Mouse (Mus musculus): ENCODE results near the gene Enc1.
A peak's percentile ranks its signal among the peaks of the same experiment; 100 is the strongest.
"Not testable (repeated sequence)": the region's sequence is repeated elsewhere in the genome, so short reads cannot be mapped to it uniquely, and the experiment has no call there.

Enc1 gene

DNA sequence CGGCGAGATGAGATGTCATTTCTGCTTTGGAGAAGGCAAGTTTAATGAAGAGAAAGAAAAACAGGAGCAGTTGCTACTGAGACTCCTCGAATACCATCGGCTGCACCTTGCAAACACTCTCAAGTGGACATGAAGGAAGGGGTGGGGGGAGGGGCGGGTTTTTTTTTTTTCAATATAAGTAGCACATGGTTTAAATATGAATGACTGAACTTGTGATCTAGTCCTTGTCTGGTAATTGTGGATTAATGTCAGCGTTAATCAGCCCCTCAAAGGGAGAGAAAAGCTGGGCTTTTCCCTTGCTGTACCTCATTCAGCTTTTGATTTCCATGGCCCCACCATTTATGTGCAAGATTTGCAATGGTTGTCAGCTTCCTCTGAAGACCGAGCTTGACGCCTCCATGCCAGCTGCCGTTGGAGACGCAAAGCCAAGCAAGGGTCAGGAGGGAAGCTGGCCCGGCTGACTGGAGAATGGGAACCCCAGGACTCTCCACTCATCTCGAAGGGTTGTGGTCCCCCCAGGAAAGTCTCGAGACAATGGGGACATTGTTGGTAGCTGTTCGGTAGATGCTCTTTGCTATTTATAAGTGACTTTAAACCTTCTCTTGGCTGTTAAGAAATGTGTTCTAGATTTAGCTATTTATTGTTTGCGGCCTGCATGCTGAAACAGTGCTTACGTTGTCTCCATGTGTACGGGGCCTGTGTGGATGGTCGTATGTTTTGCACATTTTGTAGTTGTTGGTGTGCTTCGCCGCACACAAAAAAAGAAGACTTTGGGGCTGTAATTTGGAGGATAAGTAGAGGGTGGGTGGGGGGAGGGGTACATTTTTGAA lies 9.9 kb downstream of the Enc1 start:
- no peak for DNase-seq (ENCODE audit: inconsistent ontology term)

DNA sequence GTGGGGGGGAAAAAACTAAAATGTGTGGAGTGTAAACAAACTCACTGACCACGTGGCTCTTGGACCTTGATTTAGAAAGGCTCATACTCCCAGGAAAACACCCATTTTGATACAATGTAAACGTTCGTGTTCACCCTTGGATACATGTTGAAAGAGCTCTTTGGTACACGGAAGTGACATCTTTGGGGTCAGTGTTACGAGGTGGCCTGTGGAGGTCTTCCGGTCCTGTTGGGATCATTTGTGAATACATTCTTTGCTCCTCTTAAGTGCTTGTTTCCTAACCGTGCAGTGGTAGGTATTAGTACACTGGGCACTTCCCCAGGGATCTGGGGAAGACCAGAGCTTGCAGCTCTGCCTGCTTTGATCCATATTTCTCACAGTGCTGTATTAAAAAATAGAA lies 10.8 kb downstream of the Enc1 start:
- no peak for DNase-seq (ENCODE audit: inconsistent ontology term)

DNA sequence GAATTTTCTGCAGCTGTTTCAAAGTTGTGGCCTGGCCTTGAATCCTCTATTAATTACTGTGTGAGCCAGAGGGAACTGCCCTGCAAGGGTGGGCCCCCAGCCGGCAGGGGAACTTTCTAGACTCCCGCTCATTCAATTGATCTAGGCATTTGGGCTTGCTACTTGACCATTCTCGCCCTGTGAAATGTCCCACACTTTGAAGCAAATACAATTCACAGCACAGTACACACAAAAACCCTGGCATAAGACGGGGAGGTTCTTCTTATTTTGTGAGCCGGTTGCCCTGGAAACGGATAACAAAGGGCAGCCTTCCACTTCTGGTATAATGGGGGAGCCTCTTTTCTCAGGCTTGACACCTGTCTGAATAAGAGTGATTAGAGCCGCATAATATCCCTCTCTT lies 11.6 kb downstream of the Enc1 start:
- no peak for DNase-seq (ENCODE audit: inconsistent ontology term)

DNA sequence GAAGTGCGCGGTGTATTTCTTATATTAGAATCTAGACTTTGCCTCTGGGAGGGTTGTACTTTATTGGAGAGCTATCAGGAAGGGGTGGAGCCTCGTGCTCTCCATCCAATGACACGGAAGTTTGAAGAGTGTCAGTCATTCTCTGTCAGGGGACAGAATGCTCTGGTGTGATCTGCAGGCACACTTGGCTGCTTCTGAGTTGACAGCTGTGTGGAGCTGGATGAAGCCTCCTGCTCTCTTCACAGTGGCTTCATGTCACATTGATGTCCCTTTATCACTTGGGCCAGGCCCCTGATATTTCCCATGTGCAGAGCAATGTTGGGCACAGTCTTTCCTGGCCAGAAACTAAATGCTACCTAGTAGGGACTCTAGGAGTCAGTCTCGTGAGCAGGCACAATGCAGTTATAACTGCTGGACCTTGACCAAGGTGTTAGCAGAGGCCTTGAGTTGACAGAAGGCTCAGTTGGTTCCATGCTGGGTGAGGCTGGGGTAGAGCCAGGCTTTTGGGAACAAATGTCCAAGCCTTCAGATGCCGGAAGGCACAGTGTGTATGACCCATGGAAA lies 12.6 kb downstream of the Enc1 start:
- DNase-seq (ENCODE audit: inconsistent ontology term) = no peak

DNA sequence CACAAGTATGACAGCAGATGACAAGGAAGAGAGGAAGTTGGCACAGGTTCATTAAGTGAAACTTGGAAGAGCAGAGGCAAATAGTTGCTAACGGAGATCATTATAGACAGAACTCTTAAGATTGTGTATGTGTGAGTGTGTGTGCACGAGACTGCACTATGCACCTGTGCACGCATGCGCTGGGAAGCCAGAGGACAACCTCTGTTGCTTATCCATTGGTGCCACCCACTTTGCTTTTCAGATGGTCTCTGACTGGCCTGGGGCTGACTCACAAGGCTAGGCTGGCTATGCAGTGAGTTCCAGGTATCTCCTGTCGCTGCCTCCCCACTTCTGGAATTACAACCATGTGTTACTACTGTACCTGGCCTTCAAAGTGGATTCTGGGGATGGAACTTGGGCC lies 13.1 kb downstream of the Enc1 start:
- DNase-seq (ENCODE audit: inconsistent ontology term) = no peak

DNA sequence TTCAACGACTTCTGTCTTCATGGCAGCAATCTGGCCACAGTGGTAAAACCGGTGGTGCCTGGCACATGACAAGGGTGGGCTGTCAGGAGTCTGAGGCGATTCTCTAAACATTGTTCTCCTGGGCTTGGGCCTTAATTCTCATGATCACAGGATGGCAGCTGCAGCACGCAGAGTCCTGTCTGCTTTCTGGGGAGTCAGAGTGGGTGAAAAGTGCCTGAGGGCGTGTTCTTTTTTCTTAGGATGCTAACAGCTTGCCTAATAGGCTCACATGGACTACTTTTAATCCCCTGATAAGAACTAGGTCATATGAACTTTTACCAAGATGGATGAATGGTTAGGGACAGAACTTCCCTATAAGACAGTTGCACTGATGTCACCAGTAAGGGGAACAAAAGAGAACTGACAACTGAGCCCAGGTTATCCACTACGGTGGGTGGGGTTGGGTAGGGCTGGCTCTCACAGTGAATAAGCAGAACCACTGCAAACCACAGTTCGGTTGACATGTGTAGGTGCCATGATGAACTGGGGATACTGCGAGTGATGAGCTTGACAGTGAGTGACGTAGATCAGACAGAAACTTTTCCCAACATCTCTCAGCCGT lies 13.8 kb downstream of the Enc1 start:
- DNase-seq (ENCODE audit: inconsistent ontology term) = no peak

DNA sequence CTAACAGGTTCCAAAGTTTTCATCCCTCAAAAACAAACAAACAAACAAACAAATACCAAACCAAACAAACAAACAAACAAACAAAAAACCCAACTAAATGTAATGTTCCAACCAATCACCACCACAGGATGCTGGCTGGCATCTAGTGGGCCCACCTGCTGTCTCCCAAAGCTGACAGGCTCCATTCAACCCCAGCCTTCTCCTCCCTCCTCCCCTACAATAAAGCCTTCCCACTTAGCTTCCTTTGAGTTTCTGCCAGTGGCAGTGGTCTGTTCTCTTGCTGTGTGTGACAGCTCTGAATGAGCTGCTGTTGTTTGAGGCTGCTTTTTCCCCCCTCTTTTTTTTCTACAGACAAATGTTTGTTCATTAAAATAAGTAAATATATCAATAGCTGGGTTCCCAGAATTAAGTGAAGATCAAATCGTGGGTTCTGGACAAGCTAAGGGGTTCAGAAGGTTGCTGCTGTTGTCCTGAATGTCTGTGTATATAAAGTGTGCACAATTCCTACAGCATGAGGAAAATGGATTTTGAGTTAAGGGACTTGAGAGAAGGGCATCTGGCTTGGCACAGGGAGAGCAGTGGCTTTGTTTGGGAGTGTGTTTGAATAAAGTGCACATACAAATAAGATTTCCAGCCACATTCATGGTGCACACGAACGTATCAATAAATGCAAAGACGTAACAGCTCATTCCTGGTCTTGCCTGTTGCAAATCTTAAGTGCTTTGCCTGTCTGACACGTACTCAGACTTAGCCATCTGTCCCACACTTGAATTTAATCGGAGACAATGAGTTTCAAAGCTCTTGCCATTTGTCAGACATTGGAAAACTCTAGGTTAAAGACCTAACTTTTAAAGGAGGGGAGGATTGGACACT lies 15.3 kb downstream of the Enc1 start:
- DNase-seq (ENCODE audit: inconsistent ontology term) = no peak

DNA sequence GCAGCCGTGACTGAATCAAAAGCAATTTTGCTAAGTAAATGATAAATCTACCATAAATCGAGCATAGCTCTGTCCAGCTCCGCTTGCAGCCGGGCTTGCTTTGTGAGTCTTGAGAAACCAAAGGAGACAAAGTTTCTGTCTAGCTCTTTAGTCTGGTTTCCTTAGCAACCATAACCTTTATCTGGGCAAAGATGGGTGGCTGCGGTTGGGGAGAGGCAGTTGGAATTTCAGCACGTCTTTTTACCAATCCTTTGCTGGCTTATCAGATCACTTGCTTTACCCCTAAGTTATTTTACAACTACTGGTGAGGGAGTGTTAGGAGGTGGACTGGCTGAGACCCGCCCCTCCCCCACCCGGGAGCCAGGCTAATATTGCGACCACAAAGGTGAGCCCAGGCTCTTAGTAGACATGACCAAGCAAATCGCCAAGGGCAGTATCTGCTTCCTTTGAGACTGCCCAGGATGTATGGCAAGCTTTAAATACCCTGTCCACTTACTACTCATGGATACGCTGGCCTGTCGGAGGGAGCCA lies 16.0 kb downstream of the Enc1 start:
- no peak for DNase-seq (ENCODE audit: inconsistent ontology term)

DNA sequence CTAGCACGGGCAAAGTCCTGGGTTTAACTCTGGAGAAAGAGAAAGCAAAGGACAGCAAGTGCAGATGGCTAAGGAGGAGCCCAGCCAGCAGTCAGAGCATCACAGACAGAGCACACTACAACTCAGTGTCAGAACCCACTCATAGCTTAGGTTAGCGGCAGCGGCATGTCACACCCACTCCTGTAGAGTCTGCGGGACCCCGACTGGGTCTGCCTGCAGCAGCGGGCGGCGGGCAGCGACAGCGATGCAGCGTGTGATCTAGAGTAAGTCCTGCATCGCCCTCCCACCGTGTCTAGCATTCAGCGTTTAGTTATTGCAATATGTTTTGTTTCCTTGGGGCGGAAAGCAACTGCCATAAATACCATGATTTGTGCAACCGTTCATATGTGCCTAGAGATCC lies 18.4 kb downstream of the Enc1 start:
- DNase-seq (ENCODE audit: inconsistent ontology term) = no peak

DNA sequence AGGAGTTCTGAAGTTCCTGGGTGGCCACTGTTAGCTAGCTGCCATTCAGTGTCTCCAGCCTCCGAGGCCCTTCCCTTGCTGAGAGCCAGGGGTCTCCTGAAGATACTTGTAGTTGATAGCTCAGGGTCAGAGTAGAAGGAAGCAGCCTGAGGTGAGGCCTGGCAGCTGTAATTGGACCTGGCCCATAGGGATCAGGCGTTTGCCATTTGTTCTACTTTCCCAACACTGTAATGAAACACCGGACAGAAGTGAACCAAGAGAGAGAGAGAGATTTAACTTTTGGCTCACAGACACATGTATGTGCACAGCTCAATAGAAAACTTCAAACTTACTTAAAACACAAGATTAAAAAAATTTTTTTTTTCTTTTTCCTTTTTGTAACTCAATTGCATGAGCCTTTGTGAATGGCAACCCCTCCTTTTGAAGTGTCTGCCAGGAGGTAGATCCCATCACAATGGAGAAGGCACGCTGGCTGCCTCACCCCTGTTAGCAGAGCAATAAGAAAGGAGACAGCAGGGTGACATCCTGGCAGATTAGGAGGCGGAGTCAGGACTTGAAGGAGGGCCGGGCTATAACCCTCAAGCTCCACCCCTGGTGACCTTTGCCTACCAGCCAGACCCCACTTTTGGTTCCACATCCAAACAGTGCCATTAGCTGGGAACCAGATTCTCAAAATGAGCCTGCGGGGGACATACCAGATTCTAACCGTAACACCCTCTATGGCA lies 19.7 kb downstream of the Enc1 start:
- DNase-seq (ENCODE audit: inconsistent ontology term) = no peak

DNA sequence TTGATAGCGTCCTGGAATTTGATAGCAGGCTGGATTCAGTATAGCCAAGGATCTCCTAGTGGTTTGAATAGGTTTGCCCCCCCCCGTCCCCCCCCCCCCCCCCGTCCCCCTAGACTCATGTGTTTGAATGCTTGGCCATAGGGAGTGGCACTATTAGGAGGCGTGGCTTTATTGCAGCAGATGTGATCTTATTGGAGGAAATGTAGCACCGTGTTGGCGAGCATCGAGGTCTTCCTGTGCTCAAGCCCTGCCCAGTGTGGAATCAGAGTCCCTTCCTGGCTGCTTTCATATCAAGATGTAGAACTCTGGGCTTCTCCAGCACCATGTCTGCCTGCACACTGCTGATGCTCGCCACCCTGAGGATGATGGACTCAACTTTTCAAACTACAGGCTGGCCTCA lies 20.6 kb downstream of the Enc1 start:
- no peak for DNase-seq (ENCODE audit: inconsistent ontology term)

DNA sequence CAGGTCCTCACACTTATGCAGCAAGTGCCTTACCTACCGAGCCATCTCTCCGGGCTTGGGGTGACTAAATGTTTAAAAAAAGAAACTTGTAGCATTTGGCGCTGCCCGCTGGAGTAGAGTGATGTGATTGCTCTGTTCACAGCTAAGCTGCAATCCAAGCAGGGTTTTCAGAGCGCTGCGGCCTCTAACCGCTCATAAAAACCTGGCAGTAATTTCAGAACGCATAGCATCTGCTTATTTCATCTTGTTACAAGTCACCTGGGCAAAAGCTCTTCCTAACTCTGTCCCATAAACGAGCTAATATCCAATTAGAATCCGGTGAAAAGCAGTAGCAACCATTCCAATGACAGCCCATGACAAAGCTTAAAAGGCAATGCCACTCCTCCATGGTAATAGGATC lies 21.8 kb downstream of the Enc1 start:
- no peak for DNase-seq (ENCODE audit: inconsistent ontology term)

DNA sequence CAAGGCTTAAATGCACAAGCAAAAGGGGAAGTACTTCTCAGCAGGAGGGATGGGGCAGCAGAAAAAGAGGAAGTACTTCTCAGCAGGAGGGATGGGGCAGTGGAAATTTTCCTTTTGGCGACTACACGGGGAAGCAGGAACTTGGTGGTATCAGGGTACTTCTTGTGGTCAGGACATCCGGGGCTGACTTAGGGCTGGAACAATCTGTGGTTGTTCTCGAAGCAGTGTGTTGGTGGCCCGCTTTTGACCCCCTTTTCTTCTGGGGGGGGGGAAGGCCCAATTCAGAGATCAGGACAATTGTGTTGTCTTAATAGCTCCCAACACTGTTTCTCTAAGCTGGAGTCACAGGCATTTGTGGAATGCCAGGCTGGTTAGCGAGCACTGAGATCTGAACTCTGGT lies 24.6 kb downstream of the Enc1 start:
- not testable (repeated sequence) for DNase-seq (ENCODE audit: inconsistent ontology term)

DNA sequence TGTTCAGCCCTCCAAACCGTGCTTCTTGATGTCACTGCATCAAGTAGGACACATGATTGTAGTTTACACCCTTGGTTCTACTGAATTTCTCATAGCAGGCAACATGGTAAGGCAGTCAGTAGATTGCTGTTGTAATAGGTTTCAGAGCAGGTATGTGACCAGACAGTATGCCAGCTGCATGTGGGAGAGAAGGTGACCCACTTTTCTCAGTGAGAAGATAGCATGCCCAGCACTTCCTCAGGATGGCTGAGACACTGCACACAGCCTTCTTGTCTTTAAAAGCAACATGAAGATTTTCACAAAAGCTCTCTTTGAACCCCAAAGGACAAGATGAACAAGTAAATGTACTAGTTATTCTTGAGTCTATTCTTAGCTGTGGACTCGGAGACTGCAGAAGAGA lies 29.8 kb downstream of the Enc1 start:
- no peak for DNase-seq (ENCODE audit: inconsistent ontology term)

DNA sequence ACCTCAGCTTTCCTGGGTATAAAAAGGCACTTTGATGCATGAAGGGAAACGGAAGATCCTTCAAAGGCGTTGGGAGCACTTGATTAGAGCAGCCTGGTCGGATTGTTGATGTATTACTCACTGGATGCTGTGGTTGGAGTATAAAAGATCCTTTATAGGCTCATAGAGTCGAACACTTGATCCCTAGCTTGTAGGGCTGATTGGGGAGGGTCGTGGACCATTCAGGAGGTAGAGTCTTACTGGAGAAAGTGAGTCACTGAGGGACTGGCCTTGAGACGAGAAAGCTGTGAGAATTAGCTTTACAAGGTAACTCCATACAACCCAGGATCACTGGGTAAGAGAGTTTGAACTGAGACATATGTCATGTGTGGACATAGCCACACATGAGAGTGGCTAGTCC lies 30.7 kb downstream of the Enc1 start:
- DNase-seq (ENCODE audit: inconsistent ontology term) = peak; percentile 45

DNA sequence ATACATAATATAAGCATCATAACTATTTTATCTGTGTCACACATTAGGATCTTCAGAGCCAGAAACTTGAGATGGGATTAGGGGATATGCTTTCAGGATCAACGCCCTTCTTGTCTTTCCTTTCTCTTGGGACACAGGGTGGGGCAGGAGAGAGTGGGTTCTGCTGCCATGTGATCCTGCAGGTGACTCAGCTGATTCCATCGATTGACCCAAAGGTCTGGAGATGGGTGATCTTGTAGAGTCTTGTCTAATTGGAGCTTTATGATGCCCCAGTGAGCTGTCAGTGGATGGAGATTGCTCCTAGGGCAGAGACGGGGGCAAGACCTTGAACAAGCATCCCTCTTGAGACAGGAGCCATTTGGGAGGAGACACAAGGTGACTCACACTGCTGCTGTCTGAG lies 33.9 kb downstream of the Enc1 start:
- no peak for DNase-seq (ENCODE audit: inconsistent ontology term)

DNA sequence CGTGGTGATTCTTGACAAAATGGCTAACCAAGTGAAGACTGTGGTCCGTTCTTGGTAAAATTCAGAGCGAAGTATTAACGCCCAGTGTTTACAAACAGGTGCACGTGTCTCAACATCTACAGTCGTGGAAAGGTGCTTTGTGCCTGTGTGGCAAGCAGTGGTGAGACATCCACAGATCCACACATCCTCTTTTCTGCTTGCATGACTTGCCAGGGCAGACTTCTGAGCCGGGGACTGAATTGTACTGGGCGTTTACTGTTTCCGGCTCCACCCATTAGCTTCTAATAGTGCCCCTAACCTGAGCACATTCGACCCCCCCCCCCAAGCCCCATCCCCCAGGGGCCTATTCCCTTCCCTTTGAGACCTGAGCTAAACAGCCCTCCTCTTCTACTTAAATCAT lies 34.6 kb downstream of the Enc1 start:
- no peak for DNase-seq (ENCODE audit: inconsistent ontology term)

DNA sequence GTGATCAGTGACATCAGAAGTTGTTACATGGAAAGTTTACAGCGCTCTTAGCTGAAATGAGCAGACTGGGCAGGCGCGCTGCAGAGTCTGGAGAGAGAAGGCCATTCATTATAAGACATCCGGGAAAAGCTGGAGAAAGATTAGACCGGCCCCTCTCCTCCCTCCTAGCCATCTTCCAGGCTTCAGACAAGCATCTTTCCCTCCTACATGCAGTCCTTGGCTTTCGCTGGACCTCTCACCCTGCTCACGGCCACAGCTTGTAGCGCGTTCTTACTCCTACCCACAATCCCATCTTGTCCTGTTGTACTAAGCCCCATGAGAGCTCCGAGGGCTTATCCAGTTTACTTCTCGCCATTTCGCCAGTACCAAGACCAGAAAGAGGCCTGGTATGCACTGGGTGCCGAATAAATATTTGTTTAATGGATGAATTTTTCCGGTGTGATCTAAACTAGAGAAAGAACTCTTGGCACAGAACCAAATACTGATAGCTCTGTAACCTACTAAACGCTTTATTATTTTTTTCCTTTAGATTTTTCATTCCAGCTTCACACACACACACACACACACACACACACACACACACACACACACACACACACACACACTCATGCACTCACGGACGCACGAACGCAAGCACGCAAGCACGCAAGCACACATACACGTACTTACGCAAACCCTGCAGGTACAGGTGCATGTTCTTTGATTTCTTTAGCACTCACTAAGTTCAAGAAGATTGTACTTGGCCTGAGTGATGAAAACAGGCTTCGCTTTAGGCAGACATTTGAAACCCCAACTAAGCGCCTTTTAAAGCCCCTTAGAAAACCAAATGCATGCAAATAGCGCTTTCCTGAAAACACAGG lies 41.4 kb downstream of the Enc1 start:
- no peak for DNase-seq (ENCODE audit: inconsistent ontology term)

DNA sequence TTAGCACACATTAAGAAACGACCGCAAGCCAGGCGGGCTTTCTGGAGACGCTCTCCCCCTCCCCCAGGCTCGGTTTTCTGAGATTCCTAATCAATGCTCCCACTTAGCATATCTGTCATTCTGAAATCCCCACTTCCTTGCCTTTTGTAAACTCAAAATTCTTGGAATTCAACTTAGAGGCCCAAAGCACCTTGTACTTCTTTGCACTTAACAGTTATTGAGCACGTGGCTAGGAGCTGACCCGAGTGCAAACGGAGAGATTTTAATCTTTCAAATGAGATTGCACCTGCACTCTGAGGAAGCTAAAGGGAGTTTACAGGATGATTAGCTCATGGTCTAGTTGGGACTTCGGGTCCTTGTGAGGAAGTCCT lies 42.0 kb downstream of the Enc1 start:
- DNase-seq (ENCODE audit: inconsistent ontology term) = no peak

DNA sequence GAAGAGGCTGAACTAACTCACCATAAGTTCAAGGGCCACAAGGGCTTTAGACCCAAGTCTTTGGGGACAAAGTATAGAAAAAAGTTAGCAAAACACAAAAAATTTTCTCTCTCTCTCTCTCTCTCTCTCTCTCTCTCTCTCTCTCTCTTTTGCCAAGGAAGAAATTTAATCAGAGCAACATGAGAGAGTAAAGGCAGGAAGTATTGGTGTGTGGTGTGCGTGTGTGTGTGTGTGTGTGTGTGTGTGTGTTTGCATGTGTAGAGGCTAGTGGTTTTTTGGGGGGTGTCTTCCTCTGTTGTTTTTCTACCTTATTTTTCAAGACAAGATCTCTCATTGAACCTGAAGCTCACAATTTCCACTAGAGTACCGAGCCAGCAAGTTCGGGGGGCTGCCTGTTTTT lies 46.1 kb downstream of the Enc1 start:
- DNase-seq (ENCODE audit: inconsistent ontology term) = no peak

DNA sequence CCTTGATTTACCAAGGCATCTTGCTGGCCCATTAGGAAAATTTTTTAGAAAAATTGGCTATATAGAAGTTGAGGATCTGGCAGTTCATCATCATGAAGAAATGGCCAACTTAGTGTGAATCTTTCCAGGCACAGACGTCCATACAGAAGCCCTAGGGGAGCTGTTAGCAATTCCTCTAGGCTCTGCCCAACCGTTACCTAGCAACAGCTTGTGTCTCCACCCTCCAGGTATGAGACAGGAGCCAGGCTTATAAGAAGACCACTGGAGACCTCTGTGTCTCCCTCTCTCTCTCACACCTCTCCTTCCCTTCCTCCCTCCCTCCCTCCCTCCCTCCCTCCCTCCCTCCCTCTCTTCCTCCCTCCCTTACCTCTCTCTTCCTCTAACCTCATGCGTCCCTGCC lies 49.8 kb downstream of the Enc1 start:
- DNase-seq (ENCODE audit: inconsistent ontology term) = no peak

Data from Muller cell, postnatal 12 days (primary cell).